Mouse (Mus musculus): Measurements from ENCODE around the gene Gm4881.
A peak's percentile ranks its signal among the peaks of the same experiment; 100 is the strongest.

Gene Gm4881

GRCm38 (mm10) chr7:24953966-24954365, 9.7 kb upstream of the Gm4881 start:
- DNase-seq (ENCODE audit: low spot score), result no peak

DNA sequence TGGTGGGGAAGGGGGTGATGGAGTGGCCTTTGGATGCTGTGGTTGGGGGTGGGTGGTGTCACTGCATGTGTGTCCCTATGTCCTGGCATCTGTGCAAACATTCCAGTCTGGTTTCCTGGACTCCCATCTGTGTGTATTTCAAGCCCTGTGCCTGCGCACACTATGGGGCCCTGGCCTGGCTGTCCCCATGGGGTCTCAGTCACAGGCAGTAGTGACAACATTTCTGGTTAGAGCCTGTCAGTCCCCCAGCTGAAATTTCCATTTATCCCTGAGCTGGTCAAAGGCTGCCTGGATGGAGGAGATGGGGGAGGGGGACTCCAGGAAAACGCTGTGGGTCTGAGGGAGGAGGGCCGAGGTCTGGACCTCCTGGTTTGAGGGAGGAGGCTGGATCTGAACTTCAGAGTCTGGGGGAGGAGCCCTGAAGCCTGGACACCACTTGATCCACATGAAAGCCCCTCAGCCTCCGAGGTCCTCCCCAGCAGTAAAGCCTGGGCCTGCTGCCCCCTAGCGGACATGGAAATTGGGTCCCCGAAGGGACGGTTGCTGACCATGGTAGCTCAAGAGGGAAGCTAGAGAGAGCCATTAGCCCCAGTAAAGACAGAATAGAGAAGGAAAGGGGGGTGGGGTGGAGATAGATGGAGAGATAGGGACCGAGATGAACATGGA, 5.8 kb upstream of the Gm4881 start:
- no peak for DNase-seq (ENCODE audit: low spot score)

DNA sequence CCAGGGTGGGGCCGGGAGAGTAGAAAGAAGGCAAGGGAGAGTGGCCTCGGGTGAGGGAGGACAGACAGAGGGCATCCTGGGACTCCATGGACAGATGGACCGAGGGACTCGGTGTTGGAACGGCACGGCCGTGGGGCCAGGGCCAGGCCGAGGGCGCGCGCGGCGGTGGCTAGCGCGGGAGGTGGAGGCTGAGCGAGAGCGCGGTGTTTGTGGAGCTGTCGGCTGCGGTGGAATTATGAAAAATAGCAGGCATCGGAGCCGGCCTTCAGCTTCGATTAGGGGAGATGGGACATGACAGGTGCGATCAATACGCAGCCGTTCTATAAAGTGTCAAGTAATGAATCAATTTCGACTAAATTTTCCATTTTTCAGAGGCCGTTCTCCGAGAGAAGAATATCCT, 4.5 kb upstream of the Gm4881 start:
- DNase-seq (ENCODE audit: low spot score), result no peak

DNA sequence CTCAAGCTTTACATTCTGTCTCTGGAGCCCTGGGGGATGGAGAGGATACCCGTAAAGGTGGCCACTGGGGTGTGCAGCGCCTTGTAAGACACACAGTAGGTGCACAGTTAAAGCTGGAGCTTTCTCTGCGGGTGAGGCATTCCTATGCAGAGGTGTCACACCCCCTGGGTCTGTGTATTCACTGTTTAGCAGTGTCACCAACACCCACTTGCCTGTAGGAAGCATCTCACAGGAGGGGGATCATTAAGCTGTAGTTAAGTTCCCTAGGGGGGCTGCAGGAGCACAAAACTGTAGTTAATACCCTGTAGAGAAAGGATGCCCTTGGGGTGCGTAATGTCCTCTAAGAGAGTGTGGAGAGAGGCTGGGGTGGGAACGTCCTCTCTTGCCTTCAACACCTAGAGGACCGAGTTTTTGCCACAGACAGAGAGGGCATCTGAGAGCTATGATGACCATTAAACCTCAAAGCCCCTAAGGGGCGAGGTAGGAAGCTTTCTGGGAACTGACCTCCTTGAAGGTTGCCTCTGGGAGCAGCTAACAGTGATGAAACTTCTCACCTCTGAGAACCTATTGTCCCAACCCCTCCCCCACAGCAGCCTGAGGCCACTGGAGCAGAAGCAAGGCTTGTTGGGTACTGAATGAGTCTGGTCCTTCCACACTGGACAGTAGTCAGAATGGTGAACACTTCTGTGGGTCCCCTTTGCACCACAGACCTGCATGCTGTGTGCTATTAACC, 3.2 kb upstream of the Gm4881 start:
- DNase-seq (ENCODE audit: low spot score), result no peak

DNA sequence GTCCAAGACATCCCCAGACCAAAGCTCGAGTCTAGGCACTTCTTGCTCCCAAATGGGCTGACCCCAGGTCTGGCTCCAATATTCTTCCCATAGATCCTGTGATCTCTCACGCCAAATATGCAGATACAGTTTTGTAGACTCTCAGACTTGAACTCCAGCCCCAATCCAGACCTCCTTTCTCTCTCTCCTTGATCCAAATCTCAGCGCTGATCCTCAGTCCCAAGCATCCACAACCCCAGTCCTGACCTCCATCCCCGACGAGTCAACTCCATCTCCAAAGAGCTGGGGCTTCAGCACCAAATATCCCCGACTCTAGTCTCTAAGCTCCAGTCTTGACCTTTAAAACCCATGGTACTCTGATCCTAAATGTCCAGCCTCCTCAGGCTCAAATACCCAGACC, 653 bp downstream of the Gm4881 start:
- DNase-seq (ENCODE audit: low spot score), result no peak

GRCm38 (mm10) chr7:24931651-24932050, 12.6 kb downstream of the Gm4881 start:
- DNase-seq (ENCODE audit: low spot score), result no peak

DNA sequence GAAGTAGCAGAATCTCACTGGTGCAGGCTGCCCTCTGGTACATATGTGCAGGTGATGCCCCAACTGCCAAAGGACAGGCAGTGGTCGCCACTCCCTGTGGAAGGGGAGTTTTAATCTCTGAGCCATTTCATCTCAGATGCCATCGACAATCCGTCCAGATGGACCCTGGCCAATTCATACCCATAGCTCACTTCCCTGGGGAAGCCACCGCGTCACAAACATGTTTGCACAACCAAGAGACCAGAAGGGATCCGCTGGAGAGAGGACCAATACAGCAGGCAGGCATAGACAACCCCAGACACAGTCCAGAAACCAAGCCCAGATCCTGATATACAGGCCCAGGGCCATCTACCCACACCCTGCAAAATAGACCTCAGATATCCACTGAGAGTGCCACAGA, 13.8 kb downstream of the Gm4881 start:
- DNase-seq (ENCODE audit: low spot score), result no peak

GRCm38 (mm10) chr7:24919728-24920127, 24.6 kb downstream of the Gm4881 start:
- no peak for DNase-seq (ENCODE audit: low spot score)

DNA sequence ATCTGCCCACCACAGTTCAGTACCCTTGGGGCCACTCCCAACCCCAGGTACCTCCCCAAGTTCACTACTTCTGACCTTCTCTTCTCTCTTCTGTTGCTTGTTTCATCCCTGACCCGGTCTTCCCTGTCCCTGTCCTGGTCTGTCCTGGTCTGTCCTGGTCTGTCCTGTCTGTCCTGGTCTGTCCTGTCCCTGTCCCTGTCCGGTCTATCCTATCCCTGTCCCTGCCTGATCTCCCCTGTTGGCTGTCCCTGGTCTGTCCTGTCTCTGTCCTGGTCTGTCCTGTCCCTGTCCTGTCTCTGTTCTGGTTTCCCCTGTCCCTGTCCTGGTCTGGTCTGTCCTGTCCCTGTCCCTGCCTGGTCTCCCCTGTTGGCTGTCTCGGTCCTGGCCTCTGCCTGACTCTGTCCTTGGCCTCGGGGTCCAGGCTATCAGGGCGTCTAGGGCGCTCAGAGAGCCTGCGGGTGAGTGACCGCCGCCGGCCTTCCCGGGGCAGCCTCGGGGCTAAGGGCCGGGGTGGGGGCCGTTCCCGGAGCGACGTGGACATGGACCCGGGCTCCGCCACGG, 25.5 kb downstream of the Gm4881 start:
- DNase-seq (ENCODE audit: low spot score), result no peak

GRCm38 (mm10) chr7:24912480-24912879, 31.8 kb downstream of the Gm4881 start:
- no peak for DNase-seq (ENCODE audit: low spot score)

- no peak for DNase-seq (ENCODE audit: low spot score)
Measured at GRCm38 (mm10) chr7:24907211-24907748, 37.0 kb downstream of the Gm4881 start.

GRCm38 (mm10) chr7:24906551-24906950, 37.7 kb downstream of the Gm4881 start:
- no peak for DNase-seq (ENCODE audit: low spot score)

DNA sequence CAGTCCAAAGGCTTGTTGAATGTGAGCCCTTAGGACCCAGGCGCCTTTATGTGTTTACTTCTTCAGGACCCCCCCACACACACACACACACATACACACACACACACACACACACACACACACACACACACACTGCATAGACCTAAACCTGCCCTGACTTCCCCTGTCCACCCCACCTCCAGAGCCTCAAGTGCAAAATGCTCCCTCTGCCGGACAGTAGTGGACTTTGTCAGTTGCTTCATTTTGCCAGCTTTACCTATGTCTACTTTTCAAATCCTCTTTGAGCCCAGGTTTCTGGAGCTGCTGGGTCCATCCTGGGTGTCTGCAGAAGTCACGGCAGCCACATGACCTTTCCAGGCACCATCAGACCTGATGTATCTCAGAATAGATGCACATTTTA, 39.4 kb downstream of the Gm4881 start:
- DNase-seq (ENCODE audit: low spot score), result no peak

DNA sequence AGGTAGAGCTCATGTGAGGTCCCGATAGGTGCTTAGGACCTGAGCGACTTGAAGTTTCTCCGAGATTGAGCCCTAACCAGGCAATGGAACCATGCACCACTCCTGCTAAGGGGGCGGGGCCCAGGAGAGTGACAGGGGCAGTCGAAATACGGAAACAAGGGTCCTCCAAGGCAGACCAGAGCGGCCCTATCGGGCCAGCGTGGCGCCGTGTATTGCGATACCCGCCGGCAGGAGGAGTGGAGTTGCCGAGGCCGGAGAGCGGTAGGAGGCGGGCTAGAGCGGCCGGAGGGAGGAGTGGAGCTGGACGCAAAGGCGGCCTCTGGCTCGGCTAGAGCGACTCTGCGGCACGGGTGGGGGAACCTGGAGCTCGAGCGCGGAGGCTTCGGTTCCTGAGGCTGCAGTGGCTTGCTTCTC, 40.2 kb downstream of the Gm4881 start:
- peak; percentile 91 for DNase-seq (ENCODE audit: low spot score)

DNA sequence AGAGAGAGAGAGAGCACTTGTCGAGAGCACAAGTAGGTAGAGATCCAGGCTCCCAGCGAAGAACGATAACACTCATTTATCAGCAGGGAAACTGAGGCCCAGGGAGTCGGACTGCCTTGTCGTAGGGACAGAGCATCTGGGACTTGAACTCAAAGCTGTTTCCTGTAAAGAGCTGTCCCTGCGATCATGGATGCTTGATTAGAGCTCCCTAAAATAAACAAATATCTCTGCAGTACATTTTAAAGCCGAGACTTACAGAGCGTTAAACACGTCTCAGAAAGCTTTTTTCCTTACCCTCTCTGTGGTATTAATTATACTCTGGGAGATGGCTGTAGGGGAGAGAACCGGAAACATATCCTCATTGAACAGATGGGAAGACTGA, 40.9 kb downstream of the Gm4881 start:
- DNase-seq (ENCODE audit: low spot score), result no peak

GRCm38 (mm10) chr7:24902630-24903443, 41.5 kb downstream of the Gm4881 start, which contains the start of gene Arhgef1:
Gene Arhgef1 (plus strand): TSS chr7:24902912.
- DNase-seq (ENCODE audit: low spot score), result no peak

- DNase-seq (ENCODE audit: low spot score), result no peak
Measured at GRCm38 (mm10) chr7:24902264-24902629, 42.0 kb downstream of the Gm4881 start.

DNA sequence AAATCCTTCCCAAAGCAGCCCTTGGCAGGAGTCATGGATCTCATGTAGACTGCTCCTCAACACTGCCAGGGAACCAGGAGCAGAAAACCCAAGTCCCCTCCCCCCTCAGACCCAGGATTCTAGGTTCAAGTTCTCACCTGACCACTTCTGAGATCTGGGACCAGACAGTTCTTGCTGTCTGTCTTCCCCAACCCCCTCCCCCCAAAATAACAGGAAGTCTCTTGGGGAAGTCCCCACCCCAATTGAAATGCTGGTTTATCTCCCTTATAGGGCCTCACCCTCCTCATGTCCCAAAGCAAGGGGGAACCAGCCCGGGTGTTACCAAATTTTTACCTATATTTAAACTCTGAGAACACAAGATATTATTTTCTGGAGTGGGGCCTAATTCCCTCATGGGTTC, 42.5 kb downstream of the Gm4881 start:
- DNase-seq (ENCODE audit: low spot score), result no peak

DNA sequence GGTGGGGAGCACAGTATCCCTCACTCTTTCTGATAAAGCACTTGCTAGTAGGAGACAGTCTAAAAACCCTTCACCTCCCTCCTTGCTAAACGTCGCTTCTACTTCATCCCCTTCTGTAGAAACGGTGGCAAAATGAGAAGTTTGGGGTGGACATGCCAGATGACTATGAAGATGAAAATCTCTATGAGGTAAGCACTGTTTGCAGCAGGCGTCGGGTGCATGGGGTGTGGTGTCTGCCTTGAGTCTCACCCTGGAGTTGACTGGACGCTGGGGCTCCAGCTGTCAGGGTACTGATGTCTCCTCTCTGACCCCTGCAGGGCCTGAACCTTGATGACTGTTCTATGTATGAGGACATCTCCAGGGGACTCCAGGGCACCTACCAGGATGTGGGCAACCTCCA, 43.2 kb downstream of the Gm4881 start:
- no peak for DNase-seq (ENCODE audit: low spot score)

- DNase-seq (ENCODE audit: low spot score), result no peak
Measured at GRCm38 (mm10) chr7:24897959-24898358, 46.3 kb downstream of the Gm4881 start.

GRCm38 (mm10) chr7:24897224-24897623, 47.1 kb downstream of the Gm4881 start, which contains the start of gene Cd79a:
Gene Cd79a (plus strand): TSS chr7:24897381.
- no peak for DNase-seq (ENCODE audit: low spot score)

DNA sequence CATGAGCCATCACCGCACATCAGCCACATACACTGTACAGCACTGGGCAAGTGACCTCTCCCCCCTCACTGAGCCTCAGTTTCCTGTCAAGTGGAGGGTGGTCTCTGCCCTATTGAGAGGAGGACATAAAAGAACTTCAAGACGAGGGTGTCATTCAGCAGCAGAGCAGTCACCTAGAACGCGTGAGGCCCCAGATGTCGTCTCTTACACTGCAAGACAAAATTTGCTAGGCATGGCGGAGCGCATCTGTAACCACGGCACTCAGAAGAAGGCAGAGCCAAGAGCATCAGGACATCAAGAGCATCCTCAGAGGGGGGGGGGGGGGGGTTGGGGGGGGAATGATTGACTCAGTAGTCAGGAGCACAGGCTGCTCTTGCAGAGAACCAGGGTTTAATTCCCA, 48.0 kb downstream of the Gm4881 start:
- no peak for DNase-seq (ENCODE audit: low spot score)

Measured in layer of hippocampus, adult 9-10 months (tissue).